Comparison of ENCODE assay signal across 8 mouse cellular contexts in the genomic region with DNA sequence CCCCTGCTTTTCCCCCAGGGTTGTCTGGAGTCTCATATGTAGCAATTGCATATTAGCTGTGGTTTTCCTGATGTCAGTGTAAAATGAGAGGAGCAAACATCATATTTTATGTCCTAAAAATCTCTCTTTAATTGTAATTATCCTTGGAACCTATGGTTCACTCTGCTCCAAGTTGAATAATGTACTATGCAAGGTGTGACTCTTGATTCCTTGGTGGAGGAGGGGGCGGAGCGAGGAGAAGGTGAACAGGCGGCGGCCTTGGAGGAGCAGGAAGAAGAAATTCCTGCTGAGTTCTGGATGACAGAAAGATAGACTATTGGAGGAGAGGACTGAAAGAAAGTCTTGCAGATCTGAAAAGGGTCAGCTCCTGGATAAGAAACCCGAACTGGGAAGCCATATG.
DNase-seq lines count a peak whose midpoint lies in the region; ATAC-seq and TF ChIP-seq lines count a peak whose summit lies in the region.
"Not testable (repeated sequence)": the region's sequence is repeated elsewhere in the genome, so short reads cannot be mapped to it uniquely, and the experiment has no call there.

No protein-coding gene starts in this region.

- H3K79me2 ChIP-seq in myocyte (ENCODE audit: control insufficient read depth, insufficient read depth), result not testable (repeated sequence)

- not testable (repeated sequence) for DNase-seq in lung, postnatal 0 days (ENCODE audit: low spot score)

- peak overlapping the region; percentile 31 for H3ac ChIP-seq in myocyte (ENCODE audit: control insufficient read depth, insufficient read length)

- 23% methylated on average over 5 of the region's 5 CpGs for WGBS in forebrain, embryonic 12.5 days
- 12% methylated on average over 5 of the region's 5 CpGs for WGBS in heart, embryonic 14.5 days
- WGBS in intestine, embryonic 15.5 days, result 17% methylated on average over 5 of the region's 5 CpGs
- WGBS in limb, embryonic 13.5 days, result 16% methylated on average over 5 of the region's 5 CpGs
- 14% methylated on average over 5 of the region's 5 CpGs for WGBS in lung, postnatal 0 days

- not testable (repeated sequence) for H3K9ac ChIP-seq in forebrain, embryonic 12.5 days; intestine, embryonic 15.5 days
- peak overlapping the region; percentile 81 for H3K9ac ChIP-seq in heart, embryonic 14.5 days (ENCODE audit: low read length)
- peak overlapping the region; percentile 79; the same call in 1 of the 2 replicates for H3K9ac ChIP-seq in limb, embryonic 13.5 days
- peak overlapping the region; percentile 50; the same call in 1 of the 2 replicates for H3K9ac ChIP-seq in lung, postnatal 0 days (replicated peaks; ENCODE audit: low read depth)

- not testable (repeated sequence) for ATAC-seq in forebrain, embryonic 12.5 days (ENCODE audit: low FRiP score); heart, embryonic 14.5 days (ENCODE audit: insufficient number of reproducible peaks, insufficient read depth, low FRiP score, low read depth); intestine, embryonic 15.5 days; limb, embryonic 13.5 days (ENCODE audit: low FRiP score, low read depth); lung, postnatal 0 days

- not testable (repeated sequence) for H3K36me3 ChIP-seq in forebrain, embryonic 12.5 days (replicated peaks); heart, embryonic 14.5 days (ENCODE audit: control insufficient read depth, insufficient read depth, low read length); intestine, embryonic 15.5 days; limb, embryonic 13.5 days; lung, postnatal 0 days (ENCODE audit: insufficient read depth, low read length); myocyte (ENCODE audit: control insufficient read depth, insufficient read depth); testis, adult 2 months (ENCODE audit: control insufficient read depth, insufficient read depth, low read length)

- H3K27ac ChIP-seq in bone marrow macrophage, adult 2 months (ENCODE audit: insufficient read depth, low read depth, low read length); forebrain, embryonic 12.5 days; heart, embryonic 14.5 days (replicated peaks in 1 of 2; ENCODE audit: control insufficient read depth in 1 of 2, insufficient read depth in 1 of 2, low read depth in 2 of 2, low read length in 2 of 2); intestine, embryonic 15.5 days; limb, embryonic 13.5 days; lung, postnatal 0 days (ENCODE audit: low read length); testis, adult 2 months (ENCODE audit: control insufficient read depth, insufficient read depth, low read depth, low read length): not testable (repeated sequence)

- not testable (repeated sequence) for H3K27me3 ChIP-seq in forebrain, embryonic 12.5 days; heart, embryonic 14.5 days (ENCODE audit: control insufficient read depth, insufficient read depth, low read length); intestine, embryonic 15.5 days (replicated peaks); limb, embryonic 13.5 days; lung, postnatal 0 days (replicated peaks; ENCODE audit: insufficient read depth, low read length); myocyte (ENCODE audit: control insufficient read depth, insufficient read depth, insufficient read length); testis, adult 2 months (ENCODE audit: control insufficient read depth, insufficient read depth, low read length)

- peak overlapping the region; percentile 52 for H3K4me2 ChIP-seq in forebrain, embryonic 12.5 days
- peak overlapping the region; percentile 62 for H3K4me2 ChIP-seq in heart, embryonic 14.5 days (ENCODE audit: low read length)
- H3K4me2 ChIP-seq in intestine, embryonic 15.5 days (replicated peaks), result peak overlapping the region; percentile 59
- H3K4me2 ChIP-seq in limb, embryonic 13.5 days (replicated peaks), result peak overlapping the region; percentile 61
- H3K4me2 ChIP-seq in lung, postnatal 0 days (replicated peaks; ENCODE audit: low read depth, low read length), result peak overlapping the region; percentile 64
- H3K4me2 ChIP-seq in myocyte (ENCODE audit: low read depth), result peak overlapping the region; percentile 75

- not testable (repeated sequence) for H3K4me1 ChIP-seq in bone marrow macrophage, adult 2 months (ENCODE audit: control insufficient read depth, insufficient read depth, low read length); forebrain, embryonic 12.5 days; heart, embryonic 14.5 days (ENCODE audit: control insufficient read depth in 2 of 2, insufficient read depth in 2 of 2, low read length in 2 of 2); intestine, embryonic 15.5 days (replicated peaks); limb, embryonic 13.5 days; lung, postnatal 0 days (ENCODE audit: insufficient read depth, low read depth, low read length); testis, adult 2 months (ENCODE audit: control insufficient read depth, insufficient read depth, low read length)

- not testable (repeated sequence) for TF ChIP-seq POLR2A in bone marrow macrophage, adult 2 months (IDR thresholded peaks at IDR 0.05; ENCODE audit: borderline replicate concordance, low read depth, low read length); myocyte (IDR thresholded peaks at IDR 0.05; ENCODE audit: insufficient read length, low read depth); testis, adult 2 months (IDR thresholded peaks at IDR 0.05; ENCODE audit: control insufficient read depth, low read depth, low read length)

- peak overlapping the region; percentile 88 for H3K4me3 ChIP-seq in bone marrow macrophage, adult 2 months (ENCODE audit: insufficient read depth, low read length)
- H3K4me3 ChIP-seq in forebrain, embryonic 12.5 days (replicated peaks), result peak overlapping the region; percentile 56
- peak overlapping the region; percentile 62 to 70 for H3K4me3 ChIP-seq in heart, embryonic 14.5 days (ENCODE audit: control insufficient read depth in 1 of 2, insufficient read depth in 1 of 2, low read depth in 1 of 2, low read length in 2 of 2)
- H3K4me3 ChIP-seq in intestine, embryonic 15.5 days (replicated peaks), result peak overlapping the region; percentile 68
- H3K4me3 ChIP-seq in limb, embryonic 13.5 days, result peak overlapping the region; percentile 64
- H3K4me3 ChIP-seq in lung, postnatal 0 days (ENCODE audit: low read depth, low read length), result peak overlapping the region; percentile 51
- peak overlapping the region; percentile 48 for H3K4me3 ChIP-seq in myocyte
- H3K4me3 ChIP-seq in testis, adult 2 months (ENCODE audit: control insufficient read depth, low read depth, low read length), result peak overlapping the region; percentile 98

- not testable (repeated sequence) for TF ChIP-seq CTCF in bone marrow macrophage, adult 2 months (IDR thresholded peaks at IDR 0.05; ENCODE audit: low read depth, low read length); lung, postnatal 0 days (IDR thresholded peaks at IDR 0.05); testis, adult 2 months (IDR thresholded peaks at IDR 0.05; ENCODE audit: control insufficient read depth, insufficient read depth, insufficient replicate concordance, low read depth, low read length)

- not testable (repeated sequence) for TF ChIP-seq EP300 in lung, postnatal 0 days (IDR thresholded peaks at IDR 0.05)

- H3K9me3 ChIP-seq in forebrain, embryonic 12.5 days; heart, embryonic 14.5 days (ENCODE audit: control insufficient read depth, low read length); intestine, embryonic 15.5 days; limb, embryonic 13.5 days; lung, postnatal 0 days (ENCODE audit: low read length): not testable (repeated sequence)

Comparison
In these comparisons a context has a peak if more than half of its experiments do, and no peak if none do; other contexts are left out.
1. H3K4me3 ChIP-seq: peak in every context shown above with its lines; median percentile 98 in testis, adult 2 months; 88 in bone marrow macrophage, adult 2 months; 68 in intestine, embryonic 15.5 days; 66 in heart, embryonic 14.5 days; 64 in limb, embryonic 13.5 days; 56 in forebrain, embryonic 12.5 days; 51 in lung, postnatal 0 days; 48 in myocyte.